Mouse (Mus musculus): Measurements from ENCODE around the gene Prss27.

DNA sequence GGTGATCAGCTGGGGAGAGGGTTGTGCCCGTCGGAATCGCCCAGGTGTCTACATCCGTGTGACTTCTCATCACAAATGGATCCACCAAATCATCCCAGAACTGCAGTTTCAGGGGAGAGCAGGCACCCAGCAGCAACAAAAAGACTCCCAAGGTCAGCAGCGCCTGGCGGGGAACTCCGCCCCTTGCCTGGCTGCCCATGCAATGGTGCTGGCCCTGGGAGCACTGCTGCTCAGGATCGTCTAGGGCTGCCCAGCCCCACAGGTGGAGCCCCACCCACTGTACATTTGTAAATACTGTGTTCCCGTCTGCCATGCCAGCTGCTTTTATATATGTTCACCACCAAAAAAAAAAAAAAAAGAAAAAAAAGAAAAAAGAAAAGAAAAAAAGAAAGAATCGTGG is 7.7 kb downstream of the Prss27 start:
- TF ChIP-seq POLR2A (IDR thresholded peaks at IDR 0.05; ENCODE audit: low read depth, low read length) (no peak), CTCF (IDR thresholded peaks at IDR 0.05; ENCODE audit: extremely low read depth, insufficient read length, insufficient replicate concordance, low read depth, low read length) (no peak)

All from small intestine, adult 2 months (tissue).